9 mouse cellular contexts compared by ENCODE assay signal in the genomic region with DNA sequence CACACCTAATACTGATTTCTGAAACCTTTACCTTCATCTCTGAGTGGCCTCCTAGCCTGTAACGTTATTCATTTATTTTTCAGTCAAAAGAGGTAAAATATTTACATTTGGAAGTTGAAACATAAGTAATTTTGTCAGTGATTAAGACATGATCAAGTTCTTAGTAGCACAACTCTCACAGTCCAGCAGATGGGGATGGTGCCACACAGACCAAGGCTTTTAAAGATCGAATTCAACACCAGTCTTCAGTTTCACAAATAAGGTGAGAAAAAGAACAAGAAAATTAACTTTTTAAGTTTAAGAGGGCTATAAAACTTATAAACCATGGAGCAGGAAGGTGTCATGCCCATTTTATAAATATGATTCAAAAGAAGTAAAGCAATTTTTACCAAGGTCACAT. TPM values are rescaled to one million over a fixed set of nuclear protein-coding genes. Genes with fewer than 3 reads are reported as not detected.
DNase-seq lines count a peak whose midpoint lies in the region; ATAC-seq and TF ChIP-seq lines count a peak whose summit lies in the region.
"Had no signal": no experiment of that assay in that cellular context is flagged by ENCODE, and none has a peak within 500 bp of the region (broad histone marks: within the 10 kb centered on the region; RNA-seq: fewer than 3 reads in every experiment).

No protein-coding gene starts in this region.

- no peaks in the 10 kb centered on the region for H3K27me3 ChIP-seq in intestine, postnatal 0 days (replicated peaks; ENCODE audit: control insufficient read depth, insufficient read depth, low read length)
- H3K27me3 ChIP-seq in intestine, embryonic 16.5 days (replicated peaks; ENCODE audit: control insufficient read depth, insufficient read depth, low read length) = no peaks in the 10 kb centered on the region

- H3K4me3 ChIP-seq in intestine, postnatal 0 days (ENCODE audit: low read depth, low read length) = no peak overlapping the region
- H3K4me3 ChIP-seq in intestine, embryonic 16.5 days (ENCODE audit: low read length) = no peak overlapping the region

- peak; percentile 56 for TF ChIP-seq CTCF in intestine, postnatal 0 days (IDR thresholded peaks at IDR 0.05; ENCODE audit: low read depth)

- 41% methylated on average over 2 of the region's 2 CpGs for WGBS in intestine, postnatal 0 days
- 43% methylated on average over 2 of the region's 2 CpGs for WGBS in intestine, embryonic 16.5 days

- no peaks in the 10 kb centered on the region for H3K9me3 ChIP-seq in intestine, postnatal 0 days (ENCODE audit: control insufficient read depth)
- H3K9me3 ChIP-seq in intestine, embryonic 16.5 days (ENCODE audit: control insufficient read depth, low read length) = no peaks in the 10 kb centered on the region

- no peak overlapping the region for H3K27ac ChIP-seq in intestine, postnatal 0 days (ENCODE audit: low read depth, low read length)
- H3K27ac ChIP-seq in intestine, embryonic 16.5 days (ENCODE audit: low read length) = no peak overlapping the region
- H3K27ac ChIP-seq: macrophage had no signal

- no peak overlapping the region for H3K4me2 ChIP-seq in intestine, postnatal 0 days (replicated peaks; ENCODE audit: low read depth)
- no peak overlapping the region for H3K4me2 ChIP-seq in intestine, embryonic 16.5 days (ENCODE audit: low read depth, low read length)

- no peak for ATAC-seq in CD4-positive, CD25-positive, alpha-beta regulatory T cell, adult 4 months
- no peak for ATAC-seq in intestine, postnatal 0 days
- ATAC-seq in intestine, embryonic 16.5 days = no peak

- H3K4me1 ChIP-seq in intestine, postnatal 0 days (replicated peaks; ENCODE audit: control insufficient read depth, insufficient read depth, low read length) = no peaks in the 10 kb centered on the region
- H3K4me1 ChIP-seq in intestine, embryonic 16.5 days (ENCODE audit: control insufficient read depth, insufficient read depth, low read length) = no peaks in the 10 kb centered on the region

- H3K9ac ChIP-seq in intestine, postnatal 0 days (ENCODE audit: low read depth, low read length) = no peak overlapping the region
- H3K9ac ChIP-seq in intestine, embryonic 16.5 days (ENCODE audit: low read depth, low read length) = no peak overlapping the region

- DNase-seq in CD4-positive, CD25-positive, alpha-beta regulatory T cell, adult 2 months (ENCODE audit: low read depth, low spot score) = peak; percentile 57
- peak; percentile 10 for DNase-seq in right cerebral cortex, postnatal 14 days
- no peak for DNase-seq in right cerebral cortex, postnatal 25 days
- peak; percentile 5 for DNase-seq in telencephalon, adult 2 months (ENCODE audit: low read depth, low spot score)
- DNase-seq in layer of hippocampus, postnatal 36 days = no peak

- H3K36me3 ChIP-seq in intestine, postnatal 0 days (ENCODE audit: control insufficient read depth, insufficient read depth) = no peaks in the 10 kb centered on the region
- no peaks in the 10 kb centered on the region for H3K36me3 ChIP-seq in intestine, embryonic 16.5 days (ENCODE audit: control insufficient read depth, insufficient read depth, low read length)

RNA-seq across cellular contexts. Expression of gene Rps17, which starts 53.9 kb away (rescaled TPM):
- polyA plus RNA-seq in CD4-positive, CD25-positive, alpha-beta regulatory T cell, adult 4 months (2017; shearing (Covaris generic)) = 1,000 to 10,000 TPM; 1,101 to 1,535 TPM
- polyA plus RNA-seq in intestine, postnatal 0 days (2015; fragmentation: Nextera tagmentation; extraction: Ambion mirVana) = 703 and 732 TPM in 2 replicates
- polyA plus RNA-seq in intestine, embryonic 16.5 days (2015; fragmentation: Nextera tagmentation; extraction: Ambion mirVana) = 1,024 and 1,136 TPM in 2 replicates
- 100 to 1,000 TPM; 546 to 562 TPM for total RNA-seq in layer of hippocampus, postnatal 36 days (2021)

RNA-seq across cellular contexts. Expression of gene Cpeb1, which starts 56.3 kb away (rescaled TPM):
- polyA plus RNA-seq in CD4-positive, CD25-positive, alpha-beta regulatory T cell, adult 4 months (2017; shearing (Covaris generic)) = under 1 TPM in 1 of 2 experiments, not detected in 1; 0.15 TPM
- 1.4 TPM in 2 replicates for polyA plus RNA-seq in intestine, postnatal 0 days (2015; fragmentation: Nextera tagmentation; extraction: Ambion mirVana)
- polyA plus RNA-seq in intestine, embryonic 16.5 days (2015; fragmentation: Nextera tagmentation; extraction: Ambion mirVana) = 0.81 and 0.92 TPM in 2 replicates
- total RNA-seq in layer of hippocampus, postnatal 36 days (2021) = 100 to 1,000 TPM; 108 to 115 TPM

Comparison
In these comparisons a context has a peak if more than half of its experiments do, and no peak if none do; other contexts are left out.
1. DNase-seq: peak in CD4-positive, CD25-positive, alpha-beta regulatory T cell, adult 2 months (single experiment), right cerebral cortex, postnatal 14 days (single experiment) and telencephalon, adult 2 months (single experiment); none in right cerebral cortex, postnatal 25 days (single experiment) and layer of hippocampus, postnatal 36 days (0 of 2).